Mouse (Mus musculus): ENCODE results near the gene Ecpas.

Gene Ecpas

DNA sequence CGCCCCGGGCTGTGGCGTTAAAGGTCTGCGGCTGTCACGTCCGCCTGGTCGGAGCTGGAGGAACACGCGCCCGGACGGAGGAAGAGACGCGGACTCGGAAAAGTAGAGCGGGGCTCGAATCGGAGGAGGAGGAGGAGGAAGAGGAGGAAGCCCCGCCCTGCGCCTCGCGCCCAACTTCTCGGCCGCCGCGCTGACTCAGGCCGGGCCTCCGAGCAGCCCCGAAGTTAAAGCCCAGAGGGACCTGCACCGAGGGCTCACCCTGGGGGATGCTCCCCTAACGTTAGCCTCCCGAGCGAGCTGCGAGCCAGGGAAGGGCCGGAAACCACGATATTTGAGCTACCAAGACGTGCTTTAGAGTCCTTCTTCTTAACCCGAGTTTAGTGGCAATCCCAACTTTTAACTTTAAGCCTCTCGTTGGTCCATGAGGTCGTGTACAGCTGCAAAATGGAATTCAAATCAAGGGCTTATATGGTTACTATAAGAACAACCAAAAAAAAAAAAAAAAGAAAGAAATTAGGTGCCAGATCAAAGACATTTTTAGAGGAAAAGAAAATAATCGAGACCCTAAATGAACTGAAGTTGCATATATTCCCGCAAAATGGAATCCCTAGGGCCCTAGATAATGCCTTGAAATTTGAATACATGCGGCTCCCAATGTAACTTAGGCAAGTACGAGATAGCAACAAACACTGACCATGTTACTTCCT lies at the start of gene Ecpas:
Gene Ecpas, minus strand, starts transcription at position 121 of the 707 bp plus-strand sequence.
- DNase-seq, result no peak

- DNase-seq, result no peak
These were observed 49.2 kb upstream of the Ecpas start for GRCm38 (mm10) chr4:58961719-58962118.

- DNase-seq, result no peak
These were observed 40.1 kb upstream of the Ecpas start for GRCm38 (mm10) chr4:58952630-58953029.

DNA sequence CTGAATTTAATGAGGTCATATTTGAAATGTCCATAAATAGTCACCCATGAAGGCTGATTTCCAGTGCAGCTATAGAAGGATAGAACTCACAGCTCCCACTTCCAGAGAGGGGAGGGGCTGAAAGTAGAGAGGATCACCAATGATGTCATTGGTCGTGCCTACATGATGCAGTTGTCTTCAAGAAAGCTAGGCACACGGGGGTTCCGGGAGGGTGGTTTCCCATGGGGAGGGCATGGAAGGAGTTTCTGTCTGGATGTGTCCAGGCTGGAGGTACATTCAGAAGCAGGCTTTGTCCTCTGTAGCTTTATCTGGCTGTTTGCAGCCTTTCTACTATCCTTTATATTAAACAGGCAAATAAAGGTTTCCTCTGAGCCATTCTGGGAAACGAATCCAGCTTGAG lies 35.8 kb upstream of the Ecpas start:
- DNase-seq, result no peak

DNA sequence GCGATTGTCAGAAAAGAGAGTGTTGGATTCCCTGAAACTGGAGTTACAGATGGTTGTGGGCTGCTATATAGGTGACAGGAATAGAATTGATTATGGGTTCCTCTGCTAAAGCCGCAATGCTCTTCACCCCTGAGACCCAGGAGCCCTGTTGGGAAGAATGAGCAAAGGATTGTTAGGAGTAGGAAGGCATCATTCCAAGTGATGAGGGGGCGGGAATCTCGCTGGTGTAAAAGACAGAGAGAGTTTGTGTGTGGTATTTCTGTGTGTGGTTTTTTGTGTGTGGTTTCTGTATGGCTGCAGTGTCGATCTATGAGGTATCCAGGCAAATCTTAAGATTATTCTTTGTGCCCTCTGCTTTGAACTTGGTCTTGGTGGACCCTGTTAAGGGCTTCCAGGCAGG lies 32.1 kb upstream of the Ecpas start:
- no peak for DNase-seq

- DNase-seq, result no peak
These were observed 31.6 kb upstream of the Ecpas start for GRCm38 (mm10) chr4:58944206-58944553.

- peak; percentile 90 for DNase-seq
These were observed 31.1 kb upstream of the Ecpas start, which contains the start of gene Zkscan16 for GRCm38 (mm10) chr4:58943420-58944205. Gene Zkscan16 (plus strand): TSS chr4:58943628.

DNA sequence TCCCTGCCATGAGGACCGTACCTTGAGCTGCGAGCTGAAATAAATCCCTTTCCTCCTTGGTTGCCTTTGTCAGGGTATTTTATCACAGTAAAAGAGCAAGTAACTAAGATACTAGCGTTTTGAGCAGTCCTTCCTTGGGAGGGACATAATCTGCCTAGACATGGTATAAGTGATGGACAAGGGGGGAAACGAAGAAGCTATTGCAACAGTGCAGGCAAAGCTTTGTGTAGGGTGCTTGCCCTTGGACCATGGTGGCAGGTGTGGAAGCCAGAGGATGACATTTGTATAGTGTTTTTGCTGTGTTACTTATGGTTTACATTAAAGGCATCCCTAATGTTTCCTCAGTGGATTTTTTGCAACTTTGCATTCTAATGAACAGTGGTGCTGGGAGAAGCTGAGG lies 30.4 kb upstream of the Ecpas start:
- DNase-seq, result no peak

DNA sequence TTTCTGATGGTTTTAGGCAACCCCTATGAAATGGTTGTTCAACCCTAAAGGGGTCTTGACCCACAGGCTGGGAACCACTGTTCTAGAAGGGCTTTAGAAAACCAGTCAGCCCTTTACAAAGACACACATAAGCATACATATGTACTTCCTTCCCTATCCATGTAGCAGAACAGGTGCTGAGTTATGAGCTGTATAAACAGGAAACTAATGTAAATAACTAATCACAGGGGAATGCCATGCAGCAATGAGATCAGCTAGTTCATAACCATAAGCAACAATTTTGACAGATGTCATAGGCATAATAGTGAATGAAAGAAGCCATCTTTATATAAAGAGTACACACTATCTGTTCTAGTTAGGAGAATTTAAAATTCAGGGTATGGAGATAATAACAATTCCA lies 29.1 kb upstream of the Ecpas start:
- no peak for DNase-seq

DNA sequence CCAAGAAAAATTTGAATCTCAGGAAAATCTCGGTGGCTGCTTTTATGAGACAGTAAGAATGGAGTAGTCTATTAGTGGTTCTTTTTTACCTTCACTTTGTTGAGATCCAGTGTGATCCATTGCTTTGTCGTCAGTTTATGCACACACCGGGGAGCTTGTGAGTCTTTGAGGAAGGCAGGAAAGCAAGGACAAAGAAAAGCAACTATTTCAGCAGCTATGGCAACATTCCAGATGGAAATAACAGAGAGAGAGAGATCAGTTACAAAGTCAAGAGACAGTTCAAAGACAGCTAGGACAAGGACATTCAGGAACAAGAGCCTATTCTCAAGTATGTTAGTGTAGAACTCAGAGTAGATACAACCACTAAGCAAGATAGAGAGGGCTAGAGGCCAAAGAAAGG lies 23.3 kb upstream of the Ecpas start:
- no peak for DNase-seq

- peak; percentile 84 for DNase-seq
These were observed 22.4 kb upstream of the Ecpas start for GRCm38 (mm10) chr4:58934746-58935476.

GRCm38 (mm10) chr4:58934308-58934707 lies 21.8 kb upstream of the Ecpas start:
- no peak for DNase-seq

DNA sequence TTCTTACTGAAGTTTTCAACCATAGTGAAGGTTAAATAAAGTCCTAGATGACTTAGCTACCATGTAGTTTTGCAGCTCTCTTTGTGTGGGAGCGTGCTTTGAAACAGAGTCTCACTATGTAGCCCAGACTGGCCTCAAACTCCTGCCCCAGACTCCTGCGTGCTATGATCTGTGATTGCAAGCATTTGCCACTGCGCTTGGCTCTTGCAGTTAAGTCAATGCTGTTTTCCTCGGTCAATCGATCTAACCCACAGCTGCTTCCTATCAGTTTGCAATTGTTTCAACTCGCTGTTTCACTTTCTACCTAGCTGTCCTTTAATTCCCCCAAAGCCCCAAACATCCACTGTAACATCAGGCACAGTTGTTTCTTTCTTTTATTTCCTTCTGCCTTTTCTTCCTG lies 20.0 kb upstream of the Ecpas start:
- DNase-seq, result no peak

DNA sequence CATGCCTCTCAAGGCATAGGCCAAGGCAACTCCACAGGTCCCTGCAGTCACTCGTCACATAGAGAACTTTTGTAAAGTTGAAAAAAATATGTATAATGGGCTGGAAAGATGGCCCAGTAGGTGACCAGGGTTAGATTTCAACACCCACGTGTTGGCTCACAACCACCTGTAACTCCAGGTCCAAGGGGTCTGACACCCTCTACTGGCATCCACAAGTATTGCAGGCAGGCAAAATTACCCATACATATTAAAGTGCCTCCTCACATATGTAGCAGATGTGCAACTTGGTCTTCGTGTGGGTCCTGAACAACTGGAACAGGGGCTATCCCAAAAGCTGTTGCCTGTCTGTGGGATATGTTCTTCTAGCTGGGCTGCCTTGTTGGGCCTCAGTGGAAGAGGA lies 15.1 kb upstream of the Ecpas start:
- DNase-seq, result no peak

DNA sequence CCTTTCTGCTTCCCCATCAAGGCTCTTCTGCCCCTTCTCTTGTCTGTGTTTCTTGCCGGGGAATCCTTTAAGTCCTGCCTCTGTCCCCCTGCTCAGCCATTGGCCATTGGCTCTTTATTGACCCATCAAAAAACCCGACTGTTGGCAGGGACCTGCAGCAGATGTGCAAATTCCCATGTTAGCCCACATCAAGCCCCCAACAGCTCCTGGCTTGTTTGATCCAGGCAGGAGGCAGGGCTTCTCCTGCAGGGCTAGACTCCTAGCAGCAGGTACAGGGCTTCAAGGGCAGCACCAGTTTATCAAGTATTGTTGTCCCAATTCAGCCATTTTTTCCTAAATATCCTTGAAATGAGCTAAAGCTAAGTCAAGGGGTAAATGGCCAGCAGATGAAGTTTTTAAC lies 13.6 kb upstream of the Ecpas start:
- DNase-seq, result no peak

DNA sequence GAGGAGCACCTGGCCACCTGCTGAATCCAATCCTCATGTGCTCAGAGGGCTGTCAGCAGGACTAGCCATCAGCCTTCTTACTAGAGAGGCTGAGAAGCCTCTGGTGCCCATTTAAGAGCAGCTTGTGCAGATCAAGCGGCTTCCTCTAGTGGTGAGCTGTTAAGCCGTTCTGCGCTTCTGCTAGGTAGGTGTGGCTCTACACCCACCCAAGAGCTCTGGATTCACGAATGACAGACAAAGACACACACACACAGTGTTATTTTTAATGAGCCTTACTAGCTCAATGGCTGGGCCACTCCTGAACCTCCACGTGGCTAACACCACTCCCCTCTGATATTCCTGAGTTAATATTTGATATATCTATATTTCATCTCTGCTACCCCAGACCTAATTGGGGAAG lies 13.1 kb upstream of the Ecpas start:
- no peak for DNase-seq

- no peak for DNase-seq
These were observed 11.4 kb upstream of the Ecpas start for GRCm38 (mm10) chr4:58923933-58924332.

- DNase-seq, result no peak
These were observed 2.7 kb upstream of the Ecpas start for GRCm38 (mm10) chr4:58915081-58915826.

DNA sequence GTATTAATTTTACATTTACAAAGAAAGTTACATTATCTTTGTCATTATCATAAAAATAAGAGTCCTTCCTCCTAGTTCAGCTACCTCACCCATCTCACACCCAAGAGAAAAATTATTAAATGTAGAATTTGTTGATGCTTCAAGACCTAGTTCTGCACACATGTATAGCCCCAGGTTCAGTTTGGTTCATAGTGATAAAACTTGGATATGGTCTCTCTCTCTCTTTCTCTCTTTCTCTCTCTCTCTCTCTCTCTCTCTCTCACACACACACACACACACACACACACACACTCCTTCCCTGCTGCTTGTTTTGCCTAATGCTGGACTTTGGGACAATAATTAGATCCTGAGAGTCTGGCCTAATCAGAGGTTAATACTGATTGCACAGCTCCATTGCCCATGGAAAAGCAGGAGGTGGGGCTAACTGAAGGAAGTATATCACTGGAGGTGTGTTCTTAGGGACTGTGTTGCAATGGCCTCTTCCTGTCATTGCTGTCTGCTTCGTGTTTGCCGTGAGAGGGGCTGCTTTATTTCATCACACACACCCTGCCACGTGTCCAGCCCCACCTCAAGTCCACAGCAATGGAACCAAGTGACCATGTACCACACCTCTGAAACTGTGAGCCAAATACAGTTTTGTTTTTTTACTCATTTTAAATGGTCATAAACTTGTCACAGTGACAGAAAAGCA lies 932 bp upstream of the Ecpas start:
- DNase-seq, result no peak

GRCm38 (mm10) chr4:58911831-58912628 lies 519 bp downstream of the Ecpas start:
- peak; percentile 72 for DNase-seq

DNA sequence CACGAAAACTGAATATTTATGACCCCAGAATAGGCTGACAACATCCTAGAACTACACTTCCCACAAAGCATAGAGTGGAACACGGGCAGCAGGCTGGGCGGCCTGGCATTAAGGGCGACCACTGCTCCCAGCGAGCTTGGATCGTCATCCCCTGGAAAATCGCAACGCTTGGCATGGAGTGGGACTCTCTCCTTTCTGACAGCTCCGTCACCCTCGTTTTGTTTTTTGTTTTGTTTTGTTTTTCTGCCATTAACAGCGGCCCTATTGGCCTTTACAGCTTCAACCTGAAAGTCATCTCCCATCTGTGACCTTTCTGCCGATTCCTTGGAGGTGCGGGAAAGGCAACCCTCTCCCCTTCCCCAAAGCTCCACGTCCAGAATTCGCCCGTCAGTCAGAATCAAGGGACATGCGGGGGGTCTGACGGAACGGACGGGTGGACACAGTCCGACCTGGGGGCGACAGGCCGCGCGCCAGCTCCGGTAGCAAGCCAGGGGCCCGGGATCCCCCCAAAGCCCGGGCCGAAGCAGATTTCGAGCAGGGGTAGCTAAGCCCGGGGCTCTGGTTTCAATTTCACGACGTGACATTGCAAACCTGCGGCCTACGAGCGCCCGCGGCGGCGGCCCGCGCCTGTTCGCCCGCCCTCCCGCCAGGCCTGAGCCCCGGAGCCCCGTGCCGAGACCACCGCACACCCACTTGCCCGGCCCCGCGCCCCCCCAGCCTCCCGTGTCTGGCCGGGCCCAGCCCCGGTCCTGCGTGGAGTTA lies 1.3 kb downstream of the Ecpas start:
- peak; percentile 69 for DNase-seq
